ENCODE assay signal across 7 mouse cellular contexts in genomic region chr16:31507457-31507755, GRCm38 (mm10).
DNase-seq lines count a peak whose midpoint lies in the region; ATAC-seq and TF ChIP-seq lines count a peak whose summit lies in the region.

No protein-coding gene starts in this region.

- H3K36me3 ChIP-seq in midbrain, embryonic 15.5 days (replicated peaks), result no peaks in the 10 kb centered on the region
- H3K36me3 ChIP-seq in midbrain, postnatal 0 days (ENCODE audit: insufficient read depth, low read length), result no peaks in the 10 kb centered on the region
- H3K36me3 ChIP-seq in forebrain, embryonic 13.5 days (ENCODE audit: poor library complexity, severe bottlenecking), result no peaks in the 10 kb centered on the region
- no peaks in the 10 kb centered on the region for H3K36me3 ChIP-seq in lung, embryonic 16.5 days (ENCODE audit: control insufficient read depth, insufficient read depth, low read length)

- TF ChIP-seq CTCF in midbrain, postnatal 0 days (IDR thresholded peaks at IDR 0.05), result no peak

- H3K9me3 ChIP-seq in midbrain, embryonic 15.5 days, result no peaks in the 10 kb centered on the region
- no peaks in the 10 kb centered on the region for H3K9me3 ChIP-seq in midbrain, postnatal 0 days (ENCODE audit: low read length)
- H3K9me3 ChIP-seq in forebrain, embryonic 13.5 days (replicated peaks), result no peaks in the 10 kb centered on the region
- H3K9me3 ChIP-seq in lung, embryonic 16.5 days (ENCODE audit: control insufficient read depth, low read length), result no peaks in the 10 kb centered on the region

- WGBS in midbrain, embryonic 15.5 days, result 34% methylated on average over 6 of the region's 6 CpGs
- WGBS in midbrain, postnatal 0 days, result 36% methylated on average over 6 of the region's 6 CpGs
- WGBS in forebrain, embryonic 13.5 days, result 22% methylated on average over 6 of the region's 6 CpGs
- 36% methylated on average over 6 of the region's 6 CpGs for WGBS in lung, embryonic 16.5 days

- H3K4me1 ChIP-seq in midbrain, embryonic 15.5 days, result peaks cover 18% of the 10 kb centered on the region
- H3K4me1 ChIP-seq in midbrain, postnatal 0 days (ENCODE audit: insufficient read depth, low read length), result peaks cover 9% of the 10 kb centered on the region; the same call in 1 of the 2 replicates
- peaks cover 35% of the 10 kb centered on the region for H3K4me1 ChIP-seq in forebrain, embryonic 13.5 days
- peaks cover 23% of the 10 kb centered on the region for H3K4me1 ChIP-seq in lung, embryonic 16.5 days (replicated peaks; ENCODE audit: control insufficient read depth, insufficient read depth, low read length)

- 0 out of 2 replicates have a peak, but pooled peaks have one; percentile 35 for ATAC-seq in midbrain, embryonic 15.5 days (replicated peaks)
- no peak; the same call in 1 of the 2 replicates for ATAC-seq in midbrain, postnatal 0 days (ENCODE audit: low FRiP score)
- ATAC-seq in forebrain, embryonic 13.5 days, result 0 out of 2 replicates have a peak, but pooled peaks have one; percentile 16
- peak; percentile 51 for ATAC-seq in lung, embryonic 16.5 days (ENCODE audit: low read depth)

- H3K27ac ChIP-seq in midbrain, embryonic 15.5 days, result no peak overlapping the region
- H3K27ac ChIP-seq in midbrain, postnatal 0 days (ENCODE audit: low read depth, low read length), result no peak overlapping the region
- no peak overlapping the region for H3K27ac ChIP-seq in forebrain, embryonic 13.5 days
- peak overlapping the region; percentile 81; the same call in 1 of the 2 replicates for H3K27ac ChIP-seq in lung, embryonic 16.5 days (ENCODE audit: low read length)

- no peak overlapping the region for H3K4me2 ChIP-seq in midbrain, embryonic 15.5 days
- H3K4me2 ChIP-seq in midbrain, postnatal 0 days (ENCODE audit: low read depth, low read length, poor library complexity, severe bottlenecking), result no peak overlapping the region
- H3K4me2 ChIP-seq in forebrain, embryonic 13.5 days, result no peak overlapping the region
- peak overlapping the region; percentile 1 for H3K4me2 ChIP-seq in lung, embryonic 16.5 days (ENCODE audit: low read depth, low read length)

- H3K27me3 ChIP-seq in midbrain, embryonic 15.5 days (replicated peaks), result no peaks in the 10 kb centered on the region
- H3K27me3 ChIP-seq in midbrain, postnatal 0 days (ENCODE audit: insufficient read depth, low read length), result no peaks in the 10 kb centered on the region
- no peaks in the 10 kb centered on the region for H3K27me3 ChIP-seq in forebrain, embryonic 13.5 days
- H3K27me3 ChIP-seq in lung, embryonic 16.5 days (ENCODE audit: control insufficient read depth, insufficient read depth, low read depth, low read length), result no peaks in the 10 kb centered on the region

- DNase-seq in midbrain, postnatal 0 days (ENCODE audit: low spot score), result no peak
- DNase-seq in adrenal gland, postnatal 25 days, result peak; percentile 68
- DNase-seq in left cerebral cortex, postnatal 25 days (ENCODE audit: low spot score in 2 of 2), result no peak
- no peak for DNase-seq in right cerebral cortex, postnatal 4 days

- no peak overlapping the region for H3K9ac ChIP-seq in midbrain, embryonic 15.5 days
- H3K9ac ChIP-seq in midbrain, postnatal 0 days (replicated peaks; ENCODE audit: low read length, poor library complexity, severe bottlenecking), result no peak overlapping the region
- H3K9ac ChIP-seq in forebrain, embryonic 13.5 days, result no peak overlapping the region
- H3K9ac ChIP-seq in lung, embryonic 16.5 days (ENCODE audit: low read length), result no peak overlapping the region

- intact Hi-C loops in left cerebral cortex, postnatal 25 days (cut with DNase I), result no loop called here

- H3K4me3 ChIP-seq in midbrain, embryonic 15.5 days, result no peak overlapping the region
- no peak overlapping the region for H3K4me3 ChIP-seq in midbrain, postnatal 0 days (ENCODE audit: low read depth, low read length)
- no peak overlapping the region for H3K4me3 ChIP-seq in forebrain, embryonic 13.5 days
- no peak overlapping the region for H3K4me3 ChIP-seq in lung, embryonic 16.5 days (ENCODE audit: low read length)
